Mouse (Mus musculus): ENCODE measurements around the gene Ap1s2.

DNA sequence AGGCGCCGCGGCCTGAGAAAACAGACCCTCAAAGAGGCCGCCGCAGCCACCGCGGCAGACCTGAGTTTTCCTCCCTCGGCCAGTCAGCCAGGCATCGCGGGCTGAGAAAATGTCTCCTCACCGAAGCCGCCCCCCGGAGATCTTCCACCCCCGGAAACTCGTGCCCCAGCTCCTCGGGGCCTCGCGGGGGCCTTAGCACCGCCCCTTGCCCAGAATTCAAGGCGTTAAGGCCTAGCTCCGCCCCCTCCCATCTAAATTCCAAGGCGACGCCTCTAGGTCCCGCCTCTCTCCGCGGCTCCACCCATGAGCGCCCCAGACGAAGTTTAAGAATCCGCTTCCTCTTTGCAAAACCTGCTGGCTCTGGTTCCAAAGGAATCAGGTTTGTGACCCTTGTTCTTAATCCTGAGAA is 49.7 kb downstream of the Ap1s2 start, which contains the start of gene Zrsr2:
- TF ChIP-seq CTCF (IDR thresholded peaks at IDR 0.05; ENCODE audit: borderline replicate concordance, control insufficient read depth, extremely low read depth, insufficient read depth, low read length, poor library complexity) = no peak
- TF ChIP-seq POLR2A (IDR thresholded peaks at IDR 0.05; ENCODE audit: control insufficient read depth, extremely low read depth, insufficient read depth, low read length, poor library complexity) = 0 out of 2 replicates have a peak, but pooled peaks have one; percentile 54
